Mouse (Mus musculus) midbrain, embryonic 11.5 days (tissue): ENCODE measurements around the gene Magt1. TPM values are rescaled to one million over a fixed set of nuclear protein-coding genes. Genes with fewer than 3 reads are reported as not detected.
"Not testable (repeated sequence)": the region's sequence is repeated elsewhere in the genome, so short reads cannot be mapped to it uniquely, and the experiment has no call there.

Experiments used
- ATAC-seq: fragments of 200-750 bp; cut with Nextera tagmentation; 2 replicates; pipeline ENCODE4 v1.8.0; 2017; ENCODE audit warnings: moderate TSS enrichment, moderate library complexity; ENCODE audit not compliant: low FRiP score
- DNase-seq: peaks from one replicate; pipeline ENCODE4 v3.0.0; 2015; ENCODE audit warnings: low spot score; ENCODE audit errors: missing footprints
- H3K27ac ChIP-seq: fragments of 300-500 bp; sonication (generic); 2 replicates; pipeline ENCODE4 v1.5.1; 2014; ENCODE audit warnings: low read depth, low read length
- H3K27me3 ChIP-seq: fragments of 300-500 bp; sonication (generic); 2 replicates; pipeline ENCODE4 v1.6.1; 2014; ENCODE audit warnings: mild to moderate bottlenecking, low read length, moderate library complexity, mixed read lengths; ENCODE audit not compliant: control insufficient read depth, insufficient read depth
- H3K36me3 ChIP-seq: fragments of 300-500 bp; sonication (generic); 2 replicates; pipeline ENCODE4 v1.6.1; 2014; ENCODE audit warnings: mild to moderate bottlenecking, low read length, moderate library complexity, mixed read lengths; ENCODE audit not compliant: control insufficient read depth, insufficient read depth
- H3K4me1 ChIP-seq: fragments of 300-500 bp; sonication (generic); 2 replicates; pipeline ENCODE4 v1.6.1; 2014; ENCODE audit warnings: low read length; ENCODE audit not compliant: control insufficient read depth, insufficient read depth
- H3K4me2 ChIP-seq: fragments of 300-500 bp; sonication (generic); 2 replicates; pipeline ENCODE4 v1.6.1; 2014; ENCODE audit warnings: mild to moderate bottlenecking, moderate library complexity
- H3K4me3 ChIP-seq: fragments of 300-500 bp; sonication (generic); 2 replicates; pipeline ENCODE4 v1.5.1; 2014; ENCODE audit warnings: low read depth, low read length
- H3K9ac ChIP-seq: fragments of 300-500 bp; sonication (generic); 2 replicates; pipeline ENCODE4 v1.6.1; 2014; ENCODE audit warnings: low read length
- H3K9me3 ChIP-seq: fragments of 300-500 bp; sonication (generic); 2 replicates; pipeline ENCODE4 v1.6.1; 2016; ENCODE audit warnings: low read length; ENCODE audit not compliant: control insufficient read depth
- WGBS: fragments of 180-500 bp; shearing (Covaris S2); extraction: QIAGEN DNeasy Blood & Tissue Kit; methylation state at CpG from one replicate; pipeline ENCODE4 v1.1.7; 2014; 5-methylcytosine and 5-hydroxymethylcytosine counted together
- polyA plus RNA-seq: library from polyadenylated mRNA; unstranded; fragments of >200 nt; fragmentation: Nextera tagmentation; extraction: Ambion mirVana; gene quantifications from 2 replicates; pipeline ENCODE4 v1.2.1, GENCODE M21; 2014

Magt1 gene
- polyA plus RNA-seq, 1 experiment from 2014 or later = 44.9 TPM

GRCm38 (mm10) chrX:106010762-106011161 is 944 bp downstream of the Magt1 start:
- DNase-seq (no peak), ATAC-seq (no peak)
- WGBS = 30% methylated on average over 3 of the region's 3 CpGs
- no peaks in the 10 kb centered on the region for H3K36me3 ChIP-seq
- no peaks in the 10 kb centered on the region for H3K9me3 ChIP-seq
- no peaks in the 10 kb centered on the region for H3K4me1 ChIP-seq
- H3K4me2 ChIP-seq = peak overlapping the region; percentile 51
- peak overlapping the region; percentile 62; the same call in 1 of the 2 replicates for H3K9ac ChIP-seq
- no peak overlapping the region for H3K27ac ChIP-seq
- H3K27me3 ChIP-seq = no peaks in the 10 kb centered on the region
- H3K4me3 ChIP-seq = peak overlapping the region; percentile 55

GRCm38 (mm10) chrX:106001605-106002004 is 10.1 kb downstream of the Magt1 start:
- Histone ChIP-seq H3K9ac (no peak overlapping the region), H3K36me3 (no peaks in the 10 kb centered on the region), H3K27ac (no peak overlapping the region), H3K4me3 (no peak overlapping the region), H3K4me2 (no peak overlapping the region), H3K4me1 (no peaks in the 10 kb centered on the region), H3K27me3 (no peaks in the 10 kb centered on the region), H3K9me3 (no peaks in the 10 kb centered on the region)
- WGBS = 68% methylated on average over 1 of the region's 1 CpGs
- no peak for ATAC-seq
- no peak for DNase-seq

GRCm38 (mm10) chrX:105957091-105957490 is 54.6 kb downstream of the Magt1 start:
- not testable (repeated sequence) for H3K4me2 ChIP-seq, H3K36me3 ChIP-seq, H3K4me3 ChIP-seq, DNase-seq, H3K9ac ChIP-seq, H3K4me1 ChIP-seq, H3K27ac ChIP-seq, H3K9me3 ChIP-seq, H3K27me3 ChIP-seq, ATAC-seq
- 77% methylated on average over 14 of the region's 14 CpGs for WGBS

GRCm38 (mm10) chrX:105953999-105954398 is 57.7 kb downstream of the Magt1 start:
- Histone ChIP-seq H3K4me3 (no peak overlapping the region), H3K4me2 (no peak overlapping the region), H3K9me3 (no peaks in the 10 kb centered on the region), H3K27me3 (no peaks in the 10 kb centered on the region), H3K4me1 (no peaks in the 10 kb centered on the region), H3K27ac (no peak overlapping the region), H3K36me3 (no peaks in the 10 kb centered on the region), H3K9ac (no peak overlapping the region)
- no peak for DNase-seq
- WGBS = 86% methylated on average over 2 of the region's 2 CpGs
- ATAC-seq = no peak

DNA sequence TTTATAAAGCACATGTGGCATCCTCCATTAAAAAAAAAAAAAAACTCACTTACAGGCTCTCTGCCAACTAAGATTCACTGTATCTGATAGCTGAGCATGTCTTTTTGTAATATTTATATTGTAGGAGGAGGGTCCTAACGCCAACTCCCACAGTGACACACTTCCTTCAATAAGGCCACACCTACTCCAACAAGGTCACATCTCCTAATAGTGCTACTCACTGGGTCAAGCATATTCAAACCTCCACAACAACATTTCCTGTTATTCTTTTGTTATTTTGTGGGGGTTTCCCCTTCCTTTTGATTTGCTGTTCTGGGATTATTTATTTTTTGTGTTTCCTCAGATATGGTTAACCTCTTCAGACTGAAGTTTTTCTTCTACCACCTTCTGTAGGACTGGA is 65.3 kb downstream of the Magt1 start:
- Histone ChIP-seq H3K27me3 (no peaks in the 10 kb centered on the region), H3K9ac (no peak overlapping the region), H3K36me3 (no peaks in the 10 kb centered on the region), H3K27ac (no peak overlapping the region), H3K4me2 (no peak overlapping the region), H3K4me3 (no peak overlapping the region), H3K4me1 (no peaks in the 10 kb centered on the region), H3K9me3 (no peaks in the 10 kb centered on the region)
- DNase-seq (no peak), ATAC-seq (no peak)
- 71% methylated on average over 1 of the region's 1 CpGs for WGBS

GRCm38 (mm10) chrX:105939245-105939644 is 72.5 kb downstream of the Magt1 start:
- Histone ChIP-seq H3K36me3 (no peaks in the 10 kb centered on the region), H3K4me3 (no peak overlapping the region), H3K9me3 (no peaks in the 10 kb centered on the region), H3K4me1 (no peaks in the 10 kb centered on the region), H3K27ac (no peak overlapping the region), H3K9ac (no peak overlapping the region), H3K27me3 (no peaks in the 10 kb centered on the region), H3K4me2 (no peak overlapping the region)
- ATAC-seq = no peak
- DNase-seq = no peak
- WGBS = 90% methylated on average over 7 of the region's 7 CpGs

- WGBS = 64% methylated on average over 2 of the region's 2 CpGs
- H3K4me3 ChIP-seq = no peak overlapping the region
- H3K4me1 ChIP-seq = no peaks in the 10 kb centered on the region
- no peaks in the 10 kb centered on the region for H3K9me3 ChIP-seq
- H3K27ac ChIP-seq = no peak overlapping the region
- H3K36me3 ChIP-seq = no peaks in the 10 kb centered on the region
- no peak overlapping the region for H3K9ac ChIP-seq
- DNase-seq = no peak
- H3K27me3 ChIP-seq = no peaks in the 10 kb centered on the region
- ATAC-seq = no peak
- no peak overlapping the region for H3K4me2 ChIP-seq
Measured at GRCm38 (mm10) chrX:105937736-105938135, 74.0 kb downstream of the Magt1 start.

DNA sequence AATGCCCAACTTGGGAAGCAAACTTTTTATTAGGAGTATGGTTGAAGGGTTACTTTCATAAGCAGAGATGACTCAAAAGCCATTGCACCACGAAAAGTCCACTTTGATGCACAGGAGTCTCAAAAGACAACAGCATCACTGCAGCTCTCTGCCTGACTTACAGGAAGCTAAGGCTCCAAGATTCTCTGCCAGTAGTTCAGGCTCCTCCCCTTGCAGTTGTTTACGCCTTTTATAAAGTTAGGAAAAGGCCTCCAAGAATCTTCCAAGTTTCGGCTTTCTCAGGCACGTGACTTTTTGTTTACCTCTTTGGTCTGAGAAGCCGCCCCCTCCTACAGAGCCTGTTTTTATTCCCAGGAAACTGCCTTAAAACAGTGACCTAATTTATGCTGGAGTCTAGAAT is 77.4 kb downstream of the Magt1 start:
- Histone ChIP-seq H3K4me3 (no peak overlapping the region), H3K4me2 (no peak overlapping the region), H3K27ac (no peak overlapping the region), H3K4me1 (no peaks in the 10 kb centered on the region), H3K9me3 (no peaks in the 10 kb centered on the region), H3K9ac (no peak overlapping the region), H3K36me3 (no peaks in the 10 kb centered on the region), H3K27me3 (no peaks in the 10 kb centered on the region)
- WGBS = 67% methylated on average over 5 of the region's 5 CpGs
- ATAC-seq = no peak
- DNase-seq = no peak

DNA sequence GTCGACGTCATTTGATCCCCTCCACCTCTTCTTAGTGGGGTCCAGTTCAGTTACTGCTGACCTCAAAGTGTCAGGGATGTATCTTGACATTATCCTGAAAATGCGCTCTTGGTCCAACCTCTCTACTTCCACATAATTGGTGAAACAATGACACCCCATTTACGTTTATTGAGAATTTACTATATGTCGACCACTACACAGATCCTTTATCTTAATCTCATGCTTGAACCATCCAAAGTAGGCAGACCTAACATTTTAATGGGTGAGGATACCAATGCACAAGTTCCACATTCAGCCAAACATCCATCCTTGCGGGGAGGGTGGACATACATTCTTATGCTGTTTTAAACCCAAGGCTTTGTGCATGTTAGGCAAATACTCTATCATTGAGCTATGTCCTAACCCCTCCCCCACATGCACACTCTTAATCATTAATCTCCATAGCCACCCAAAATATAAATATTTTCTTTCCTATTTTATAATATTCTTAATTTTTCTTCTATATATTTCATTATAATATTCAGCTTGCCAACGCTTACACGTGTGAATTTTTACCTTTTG is 82.1 kb downstream of the Magt1 start:
- H3K9me3 ChIP-seq = no peaks in the 10 kb centered on the region
- H3K4me2 ChIP-seq = peak overlapping the region; percentile 23; the same call in 1 of the 2 replicates
- no peak overlapping the region for H3K27ac ChIP-seq
- no peaks in the 10 kb centered on the region; the same call in 1 of the 2 replicates for H3K36me3 ChIP-seq
- peaks cover 3% of the 10 kb centered on the region; the same call in 1 of the 2 replicates for H3K4me1 ChIP-seq
- no peaks in the 10 kb centered on the region for H3K27me3 ChIP-seq
- DNase-seq (peak; percentile 90), ATAC-seq (peak; percentile 47)
- WGBS = 33% methylated on average over 8 of the region's 8 CpGs
- peak overlapping the region; percentile 93 for H3K9ac ChIP-seq
- H3K4me3 ChIP-seq = peak overlapping the region; percentile 62; the same call in 1 of the 2 replicates
